Mouse (Mus musculus): Measurements from ENCODE around the gene Smc4.
"Not testable (repeated sequence)": the region's sequence is repeated elsewhere in the genome, so short reads cannot be mapped to it uniquely, and the experiment has no call there.

The Smc4 gene

GRCm38 (mm10) chr3:69017181-69017580 lies 12.6 kb downstream of the Smc4 start:
- DNase-seq (ENCODE audit: low spot score in 2 of 2) = no peak

- DNase-seq (ENCODE audit: low spot score in 2 of 2) = not testable (repeated sequence)
Observed at GRCm38 (mm10) chr3:69018635-69019034, 14.1 kb downstream of the Smc4 start.

GRCm38 (mm10) chr3:69020285-69020684 lies 15.7 kb downstream of the Smc4 start:
- no peak for DNase-seq (ENCODE audit: low spot score in 2 of 2)

GRCm38 (mm10) chr3:69020764-69021163 lies 16.2 kb downstream of the Smc4 start:
- DNase-seq (ENCODE audit: low spot score in 2 of 2) = no peak

GRCm38 (mm10) chr3:69026133-69026783 lies 21.7 kb downstream of the Smc4 start:
- DNase-seq (ENCODE audit: low spot score in 2 of 2) = no peak

GRCm38 (mm10) chr3:69040105-69040504 lies 35.6 kb downstream of the Smc4 start:
- no peak for DNase-seq (ENCODE audit: low spot score in 2 of 2)

GRCm38 (mm10) chr3:69041298-69041697 lies 36.8 kb downstream of the Smc4 start:
- no peak for DNase-seq (ENCODE audit: low spot score in 2 of 2)

GRCm38 (mm10) chr3:69044167-69044591 lies 39.6 kb downstream of the Smc4 start:
- no peak for DNase-seq (ENCODE audit: low spot score in 2 of 2)

GRCm38 (mm10) chr3:69044645-69045399 lies 40.3 kb downstream of the Smc4 start, which contains the start of gene Trim59:
TSS of gene Trim59 (minus strand) at chr3:69044755.
- peak; percentile 93 to 94 for DNase-seq (ENCODE audit: low spot score in 2 of 2)

- DNase-seq (ENCODE audit: low spot score in 2 of 2) = no peak
Observed at GRCm38 (mm10) chr3:69045400-69045703, 40.8 kb downstream of the Smc4 start.

GRCm38 (mm10) chr3:69045750-69046149 lies 41.2 kb downstream of the Smc4 start:
- DNase-seq (ENCODE audit: low spot score in 2 of 2) = no peak

GRCm38 (mm10) chr3:69046509-69046908 lies 42.0 kb downstream of the Smc4 start:
- DNase-seq (ENCODE audit: low spot score in 2 of 2) = no peak

- DNase-seq (ENCODE audit: low spot score in 2 of 2) = no peak
Observed at GRCm38 (mm10) chr3:69047684-69048083, 43.1 kb downstream of the Smc4 start.

GRCm38 (mm10) chr3:69049011-69049410 lies 44.5 kb downstream of the Smc4 start:
- no peak for DNase-seq (ENCODE audit: low spot score in 2 of 2)

GRCm38 (mm10) chr3:69051894-69052293 lies 47.4 kb downstream of the Smc4 start:
- DNase-seq (ENCODE audit: low spot score in 2 of 2) = no peak

GRCm38 (mm10) chr3:69054760-69055432 lies 50.4 kb downstream of the Smc4 start:
- DNase-seq (ENCODE audit: low spot score in 2 of 2) = no peak

- DNase-seq (ENCODE audit: low spot score in 2 of 2) = no peak
Observed at GRCm38 (mm10) chr3:69055871-69056270, 51.3 kb downstream of the Smc4 start.

- DNase-seq (ENCODE audit: low spot score in 2 of 2) = no peak
Observed at GRCm38 (mm10) chr3:69060672-69061071, 56.1 kb downstream of the Smc4 start.

GRCm38 (mm10) chr3:69062764-69063163 lies 58.2 kb downstream of the Smc4 start:
- DNase-seq (ENCODE audit: low spot score in 2 of 2) = no peak

- no peak for DNase-seq (ENCODE audit: low spot score in 2 of 2)
Observed at GRCm38 (mm10) chr3:69064005-69064404, 59.5 kb downstream of the Smc4 start.
